Mouse (Mus musculus) left cerebral cortex, adult 8-10 months (tissue): ENCODE results near the gene Atat1. TPM values are rescaled to one million over a fixed set of nuclear protein-coding genes. Genes with fewer than 3 reads are reported as not detected.
"Not testable (repeated sequence)": the region's sequence is repeated elsewhere in the genome, so short reads cannot be mapped to it uniquely, and the experiment has no call there.

Experiments
- DNase-seq, 2 experiments: peaks; one replicate each; pipeline ENCODE4 v3.0.0; 2022; ENCODE audit warnings: low spot score in 2 of 2
- total RNA-seq, 4 experiments: library from RNA; stranded (reverse); gene quantifications; 2 replicates each; pipeline ENCODE4 v1.2.4; 2022

Atat1 gene
- 10 to 100 TPM; 52.5 to 57.0 (median 53.1) TPM for total RNA-seq

DNA sequence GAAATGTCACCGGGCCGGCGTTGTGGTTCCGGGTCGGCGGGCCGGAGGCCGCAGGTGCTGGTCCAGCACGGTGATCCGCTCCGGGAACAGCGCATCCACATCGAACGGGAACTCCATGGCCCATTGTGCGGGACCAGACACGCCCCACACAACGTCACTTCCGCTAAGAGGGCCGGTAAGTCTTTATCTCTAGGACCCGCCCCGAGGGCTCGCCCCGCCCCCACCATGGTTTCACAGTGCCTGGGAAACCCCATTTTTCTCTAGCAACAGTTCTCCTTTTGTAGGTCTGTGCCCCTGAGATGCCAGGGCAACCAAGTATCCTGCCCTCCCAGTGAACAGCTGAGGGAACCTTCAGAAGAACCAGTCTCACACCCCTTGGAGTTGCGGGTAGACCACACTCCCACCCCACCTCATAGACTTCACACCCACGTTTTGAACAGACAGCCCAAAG is at the start of gene Atat1:
Gene Atat1, minus strand, starts transcription at position 157 of the 451 bp plus-strand sequence.
- peak; percentile 88 to 93 for DNase-seq

DNA sequence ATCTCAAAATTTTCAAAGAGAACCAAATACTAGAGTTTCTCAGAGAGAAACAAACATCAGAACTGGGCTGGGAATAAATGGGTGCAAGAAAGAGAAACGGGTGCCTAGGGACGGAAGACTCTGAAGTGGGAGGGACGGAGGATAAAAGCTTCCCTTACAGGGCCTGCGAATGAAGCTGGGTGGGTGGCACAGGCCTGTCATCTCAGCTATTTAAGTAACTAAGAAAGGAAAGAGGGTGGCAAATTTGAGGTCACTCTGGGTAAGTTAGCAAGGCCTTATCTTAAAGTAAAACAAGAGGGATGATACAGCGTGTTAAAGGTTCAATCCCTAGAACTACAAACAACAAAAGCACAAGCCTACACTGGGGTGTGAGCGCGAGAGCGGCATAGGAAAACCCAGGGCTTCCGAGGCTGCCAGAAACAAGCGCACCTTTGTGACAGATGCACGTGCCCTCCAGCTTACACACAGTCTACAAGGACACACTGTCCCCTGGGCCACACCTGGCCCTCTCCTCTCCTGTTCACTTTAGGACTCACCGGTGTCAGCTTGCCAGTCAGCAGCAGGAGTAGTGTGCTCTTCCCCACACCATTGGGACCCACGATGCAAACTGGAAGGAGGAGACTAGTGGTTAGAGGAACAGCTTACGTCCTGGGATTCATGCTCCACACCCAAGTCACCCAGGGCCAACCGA is 48.8 kb upstream of the Atat1 start:
- no peak for DNase-seq

DNA sequence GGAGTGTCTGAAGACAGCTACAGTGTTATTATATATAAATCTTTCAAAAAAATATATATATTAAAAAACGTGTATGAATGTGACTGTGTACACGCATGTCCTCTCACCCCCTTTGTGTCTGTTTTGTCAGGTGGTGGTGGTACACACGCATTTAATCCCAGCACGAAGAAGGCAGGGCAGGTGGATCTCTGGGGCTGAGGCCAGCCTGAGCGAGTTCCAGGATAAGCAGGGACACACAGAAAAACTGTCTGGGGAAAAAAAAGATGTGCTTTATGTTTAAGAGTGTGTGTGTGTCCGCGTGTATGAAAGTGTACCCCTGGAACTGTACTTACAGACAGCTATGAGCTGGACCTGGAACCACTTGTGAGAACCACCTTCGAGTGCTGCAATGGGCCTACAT is 44.8 kb upstream of the Atat1 start:
- no peak for DNase-seq

DNA sequence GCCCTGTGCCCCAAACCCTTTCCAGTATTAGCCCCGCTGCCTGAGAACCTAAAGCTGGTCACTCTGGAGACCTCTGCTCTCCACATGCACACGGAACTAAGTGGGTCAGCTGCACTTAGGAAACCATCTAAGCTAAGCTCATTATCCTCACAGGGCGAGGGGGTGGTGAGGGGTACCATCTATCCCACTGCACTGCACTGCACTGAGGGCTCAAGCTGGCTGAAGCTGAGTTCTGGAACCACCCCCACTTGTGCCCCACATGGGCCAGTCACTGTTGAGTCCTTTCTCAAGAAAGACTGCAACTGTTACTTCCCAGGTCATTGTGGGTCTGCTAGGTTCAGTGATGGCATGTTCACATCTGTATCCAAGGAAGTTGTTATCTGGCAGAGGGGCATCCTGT is 42.7 kb upstream of the Atat1 start:
- DNase-seq, result not testable (repeated sequence)

DNA sequence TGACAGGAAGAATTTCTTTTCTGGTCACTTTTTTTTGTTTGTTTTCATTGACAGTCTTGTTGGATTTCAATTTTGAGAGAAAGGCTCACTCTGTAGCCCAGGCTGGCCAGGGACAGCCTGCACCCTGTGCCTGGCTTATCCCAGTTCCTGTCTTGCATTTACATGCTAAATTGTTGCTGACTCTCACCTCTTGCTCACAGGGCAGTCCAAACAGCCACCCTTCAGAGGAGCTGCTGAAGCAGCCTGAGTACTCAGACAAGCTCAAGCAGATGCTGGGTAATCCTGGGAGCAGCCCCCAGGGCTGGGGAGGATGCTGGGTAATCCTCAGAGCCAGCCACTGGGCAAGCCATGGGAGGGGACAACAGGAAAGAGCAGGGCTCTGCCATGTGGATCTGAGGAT is 41.1 kb upstream of the Atat1 start:
- DNase-seq, result not testable (repeated sequence)

DNA sequence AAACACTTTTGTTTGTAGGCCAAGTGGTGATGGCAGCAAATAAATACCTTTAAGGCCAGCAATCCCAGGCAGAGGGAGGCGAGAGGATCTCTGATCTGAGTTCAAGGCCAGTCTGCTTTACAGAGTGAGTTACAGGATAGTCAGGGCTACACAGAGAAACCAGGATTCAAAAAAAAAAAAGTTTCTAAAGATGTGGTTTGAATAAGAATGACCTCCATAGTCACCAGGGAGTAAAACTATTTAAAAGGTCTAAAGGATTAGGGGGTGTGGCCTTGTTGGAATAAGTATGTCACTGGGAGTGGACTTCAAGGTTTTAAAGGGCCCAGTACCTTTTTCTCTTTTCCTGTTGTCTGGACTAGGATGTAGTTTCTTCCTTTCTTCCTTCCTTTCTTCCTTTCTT is 30.1 kb upstream of the Atat1 start:
- DNase-seq, result no peak

DNA sequence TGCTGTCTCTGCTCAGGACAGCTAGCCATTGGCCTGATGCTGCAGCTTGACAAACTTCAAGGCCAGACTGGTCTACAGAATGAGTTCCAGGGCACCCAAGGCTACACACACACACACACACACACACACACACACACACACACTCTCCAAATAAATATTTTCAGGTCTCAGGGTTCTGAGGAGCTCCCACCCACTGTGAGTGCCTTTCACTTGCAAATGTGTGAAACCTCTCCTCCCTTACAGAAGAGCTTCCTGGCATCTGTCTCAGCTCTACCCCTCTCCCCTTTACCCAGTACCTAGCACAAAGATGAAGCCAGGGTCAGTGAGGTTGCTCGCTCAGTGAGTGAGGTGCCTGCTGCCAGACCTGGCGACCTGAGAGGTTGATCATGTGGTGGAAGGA is 29.2 kb upstream of the Atat1 start:
- no peak for DNase-seq

DNA sequence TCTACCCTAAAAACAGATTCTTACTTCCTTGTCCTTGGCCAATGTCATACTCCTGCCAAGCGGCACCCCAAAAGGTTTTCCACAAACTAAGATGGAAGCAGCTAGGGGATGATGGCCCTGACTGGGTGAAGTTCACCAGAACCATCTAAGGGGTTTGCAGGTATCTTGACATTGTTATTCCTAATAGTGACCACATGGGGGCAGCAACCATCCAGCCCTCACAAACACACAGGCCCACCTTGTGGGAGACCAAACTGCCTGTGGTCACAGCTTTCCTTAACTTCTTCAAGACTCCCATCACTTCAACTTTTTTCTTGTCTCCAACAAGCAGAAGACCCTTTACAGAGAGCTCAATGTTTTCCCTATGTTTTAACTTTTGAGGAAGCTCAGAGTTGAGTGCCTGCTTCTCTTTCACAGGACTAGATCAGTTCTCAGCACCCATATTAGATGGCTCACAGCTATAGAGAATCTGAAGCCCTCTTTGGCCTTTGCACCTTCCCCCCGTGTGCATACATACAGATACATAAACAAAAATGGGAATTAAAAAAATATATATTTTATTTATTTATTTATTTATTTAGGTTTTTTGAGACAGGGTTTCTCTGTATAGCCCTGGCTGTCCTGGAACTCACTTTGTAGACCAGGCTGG is 27.9 kb upstream of the Atat1 start:
- no peak for DNase-seq

DNA sequence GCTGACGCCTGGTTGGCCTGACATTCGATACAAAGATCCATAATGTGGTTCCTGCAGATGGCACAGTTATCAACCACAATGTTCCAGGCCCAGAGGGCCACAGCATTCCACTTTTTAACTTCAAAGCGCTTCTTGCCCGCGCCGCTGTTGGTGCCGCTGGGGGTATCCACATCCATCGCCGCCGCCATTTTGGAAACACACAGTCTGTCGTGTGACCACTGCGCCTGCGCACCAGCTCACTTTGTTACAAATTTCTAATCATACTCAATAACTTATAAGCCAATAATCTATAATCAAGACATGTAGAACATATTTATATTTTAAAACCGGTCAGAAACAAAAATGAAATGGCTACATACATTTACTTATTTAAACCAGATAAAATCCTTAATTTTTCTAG is 25.9 kb upstream of the Atat1 start:
- DNase-seq, result not testable (repeated sequence)

DNA sequence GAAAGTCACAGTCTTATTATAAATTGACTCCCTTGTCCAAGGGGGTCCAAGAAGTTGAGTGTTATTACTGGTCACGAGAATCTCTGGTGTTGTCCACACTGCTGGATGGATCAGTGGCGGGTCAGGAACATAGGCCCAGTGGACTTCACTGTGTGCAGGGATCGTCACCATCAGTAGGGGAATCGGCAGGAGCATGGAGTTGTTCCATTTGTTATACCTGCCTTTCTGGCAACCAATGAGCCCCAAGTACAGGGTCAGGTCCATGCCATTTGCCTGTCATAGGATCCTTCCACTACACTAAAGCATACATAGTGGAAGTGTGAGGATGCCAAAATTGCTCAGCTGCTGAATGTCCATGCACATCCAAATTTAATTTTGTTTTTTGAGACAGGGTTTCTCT is 22.7 kb upstream of the Atat1 start:
- no peak for DNase-seq

DNA sequence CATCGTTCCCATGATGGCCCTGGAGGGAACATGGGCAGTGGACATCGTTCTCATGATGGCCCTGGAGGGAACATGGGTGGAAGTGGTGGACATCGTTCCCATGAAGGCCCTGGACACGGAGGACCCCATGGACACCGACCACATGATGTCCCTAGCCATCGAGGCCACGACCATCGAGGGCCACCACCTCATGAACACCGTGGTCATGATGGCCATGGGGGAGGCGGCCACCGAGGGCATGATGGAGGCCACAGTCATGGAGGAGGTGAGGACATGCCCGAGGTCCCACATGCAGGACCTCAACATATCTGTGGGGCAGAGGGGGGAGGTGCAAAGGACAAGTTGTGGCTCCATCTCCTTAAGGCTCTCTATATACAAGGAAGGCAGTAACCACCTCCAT is 20.8 kb upstream of the Atat1 start:
- DNase-seq, result no peak

DNA sequence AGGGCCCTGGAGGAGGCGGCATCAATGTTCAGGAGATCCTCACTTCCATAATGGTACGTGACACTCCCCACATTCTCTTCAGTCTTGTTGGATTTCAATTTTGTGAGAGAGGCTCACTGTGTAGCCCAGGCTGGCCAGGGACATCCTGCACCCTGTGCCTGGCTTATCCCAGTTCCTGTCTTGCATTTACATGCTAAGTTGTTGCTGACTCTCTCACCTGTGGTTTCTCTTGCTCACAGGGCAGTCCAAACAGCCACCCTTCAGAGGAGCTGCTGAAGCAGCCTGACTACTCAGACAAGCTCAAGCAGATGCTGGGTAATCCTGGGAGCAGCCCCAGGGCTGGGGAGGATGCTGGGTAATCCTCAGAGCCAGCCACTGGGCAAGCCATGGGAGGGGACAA is 19.7 kb upstream of the Atat1 start:
- DNase-seq, result no peak

DNA sequence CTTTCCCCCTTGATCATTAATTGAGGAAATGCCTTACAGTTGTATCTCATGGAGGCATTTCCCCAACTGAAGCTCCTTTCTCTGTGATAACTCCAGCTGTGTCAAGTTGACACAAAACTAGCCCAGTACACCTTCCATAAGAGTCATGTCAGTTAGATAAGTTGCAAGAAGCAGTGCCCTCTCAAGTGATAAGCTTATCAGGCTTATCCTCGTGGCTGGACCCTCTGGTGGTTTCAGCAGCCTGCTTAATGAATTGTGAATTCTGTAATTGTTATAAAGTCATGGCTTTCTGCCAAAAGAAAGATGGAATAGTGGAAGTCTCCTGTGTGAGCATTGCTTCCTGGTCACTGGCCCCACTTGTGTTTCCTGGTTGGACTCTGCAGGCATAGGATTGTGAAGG is 17.6 kb upstream of the Atat1 start:
- DNase-seq, result no peak

DNA sequence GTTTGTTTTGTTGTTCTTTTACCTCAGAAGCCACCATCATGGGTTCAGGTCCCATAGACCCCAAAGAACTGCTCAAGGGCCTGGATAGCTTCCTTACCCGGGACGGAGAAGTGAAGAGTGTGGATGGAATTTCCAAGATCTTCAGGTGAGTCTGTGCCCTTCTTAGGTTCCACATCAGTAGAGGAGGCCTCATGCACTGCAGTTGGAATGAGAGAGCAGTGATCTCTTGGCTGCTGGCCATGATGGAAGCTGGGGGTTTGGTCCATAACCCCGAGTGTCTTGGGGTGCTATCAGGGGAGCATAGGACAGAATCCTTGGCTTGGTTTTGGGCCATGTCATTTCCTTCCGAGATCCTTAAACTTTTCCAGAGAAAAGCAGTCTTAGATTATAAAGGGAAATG is 13.4 kb upstream of the Atat1 start:
- DNase-seq, result no peak

DNA sequence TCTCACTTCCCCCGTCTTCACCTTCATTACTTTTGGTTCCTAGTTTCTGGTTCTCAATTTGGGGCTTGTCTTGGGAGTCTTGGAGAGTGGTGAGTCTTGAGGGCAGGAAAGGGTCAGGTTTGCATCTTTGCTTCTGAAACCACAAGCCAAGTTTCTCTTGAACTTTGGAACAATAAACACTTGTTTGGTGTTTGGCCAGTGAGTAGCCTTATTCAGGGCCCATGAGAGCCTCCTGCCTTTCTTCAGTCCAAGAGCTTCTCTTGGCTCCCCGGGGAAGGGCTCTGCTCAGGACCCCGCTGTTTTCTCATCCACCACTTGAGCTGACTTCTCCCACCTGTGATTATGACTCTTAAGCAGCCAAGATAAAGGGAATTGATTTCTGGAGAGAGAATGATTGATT is 12.7 kb upstream of the Atat1 start:
- no peak for DNase-seq

DNA sequence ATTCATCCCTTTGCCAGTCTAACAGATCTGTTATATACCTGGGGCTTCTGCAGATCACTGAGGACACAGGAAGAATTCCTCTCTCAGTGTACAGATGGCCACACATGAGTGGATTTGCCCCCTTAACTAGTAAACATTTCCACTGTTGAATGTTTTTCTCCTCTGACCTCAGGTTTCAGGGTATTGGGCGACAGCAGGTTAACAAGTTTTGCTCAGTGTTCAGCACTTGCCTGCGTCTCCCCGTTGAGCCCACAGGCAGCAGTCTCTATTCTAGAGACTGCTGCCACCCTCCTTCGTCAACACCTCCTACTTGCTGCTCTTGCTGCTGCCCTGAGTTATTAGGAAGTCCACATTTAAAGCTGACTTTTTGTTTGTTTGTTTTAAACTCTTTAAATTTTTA is 11.8 kb upstream of the Atat1 start:
- no peak for DNase-seq

DNA sequence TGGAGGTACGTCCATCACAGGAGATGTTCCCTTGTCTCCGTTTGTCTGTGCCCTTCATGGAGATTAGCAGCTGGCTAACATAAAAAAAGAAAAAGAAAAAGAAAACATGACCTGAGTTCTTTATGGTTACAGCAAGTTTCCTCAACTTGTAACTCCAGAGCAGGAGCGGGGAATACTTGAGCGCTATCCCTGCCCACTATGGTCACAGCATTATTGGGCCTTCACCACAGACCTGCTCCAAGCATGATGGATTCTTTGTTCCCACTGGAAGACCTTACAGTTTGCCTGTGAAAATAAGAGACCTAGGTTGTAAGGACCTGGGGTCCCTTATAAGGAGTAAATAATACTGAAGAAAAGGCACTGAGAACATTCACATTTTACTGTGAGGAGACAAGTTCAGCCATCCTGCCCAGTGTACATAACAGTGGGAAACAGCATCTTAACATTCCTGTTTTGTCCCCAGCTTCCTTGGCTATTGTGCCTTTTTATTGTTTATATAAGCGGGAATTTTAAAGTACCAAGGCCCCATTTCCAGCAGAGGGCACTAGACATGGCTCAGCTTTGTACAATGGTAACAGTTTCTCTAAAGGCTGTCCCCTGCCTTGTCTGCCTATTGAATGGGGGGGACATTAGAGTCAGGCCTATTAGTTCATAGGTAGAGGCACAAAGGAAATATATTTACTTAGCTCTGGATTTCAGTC is 11.1 kb upstream of the Atat1 start:
- DNase-seq, result no peak

DNA sequence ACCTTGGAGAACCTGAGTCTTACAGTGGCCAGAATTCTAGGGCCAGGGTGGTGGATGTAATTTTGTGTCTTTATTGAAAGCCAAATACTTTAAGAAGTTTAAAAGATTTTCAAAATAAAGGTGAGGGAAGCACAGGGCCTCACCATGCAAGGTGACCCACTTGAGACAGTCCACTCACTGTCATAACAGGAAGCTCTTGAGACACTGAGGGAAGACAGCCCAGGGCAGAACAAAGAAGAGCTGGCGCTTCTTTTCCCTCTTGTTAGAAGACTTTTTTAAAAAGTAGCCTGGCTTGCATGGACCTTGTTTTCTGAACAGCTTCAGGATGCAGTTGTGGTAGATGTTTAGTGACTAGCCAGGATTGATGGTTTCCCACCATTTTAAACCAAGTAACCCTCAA is 10.5 kb upstream of the Atat1 start:
- DNase-seq, result no peak

DNA sequence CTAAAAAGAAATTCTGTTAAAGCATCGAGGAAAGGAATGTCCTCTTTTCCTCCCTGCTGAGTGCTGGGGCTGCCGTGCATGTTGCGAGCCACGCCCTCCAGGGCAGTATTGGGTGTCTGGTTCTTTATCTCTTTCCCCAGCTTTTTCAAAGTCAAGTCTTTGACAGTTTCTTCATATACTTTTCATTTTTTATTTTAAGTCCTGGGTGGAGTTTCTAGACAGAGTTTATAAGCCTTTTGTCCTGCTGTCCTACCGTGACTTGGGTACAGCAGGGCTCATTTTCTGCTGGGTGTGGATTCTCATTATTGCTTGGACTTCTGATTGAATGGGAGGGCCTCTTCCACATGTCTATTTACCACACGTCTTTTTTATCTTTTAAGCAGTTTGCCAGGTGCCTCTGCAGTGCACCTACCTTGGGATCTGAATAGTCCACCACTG is 10.0 kb upstream of the Atat1 start:
- DNase-seq, result no peak

DNA sequence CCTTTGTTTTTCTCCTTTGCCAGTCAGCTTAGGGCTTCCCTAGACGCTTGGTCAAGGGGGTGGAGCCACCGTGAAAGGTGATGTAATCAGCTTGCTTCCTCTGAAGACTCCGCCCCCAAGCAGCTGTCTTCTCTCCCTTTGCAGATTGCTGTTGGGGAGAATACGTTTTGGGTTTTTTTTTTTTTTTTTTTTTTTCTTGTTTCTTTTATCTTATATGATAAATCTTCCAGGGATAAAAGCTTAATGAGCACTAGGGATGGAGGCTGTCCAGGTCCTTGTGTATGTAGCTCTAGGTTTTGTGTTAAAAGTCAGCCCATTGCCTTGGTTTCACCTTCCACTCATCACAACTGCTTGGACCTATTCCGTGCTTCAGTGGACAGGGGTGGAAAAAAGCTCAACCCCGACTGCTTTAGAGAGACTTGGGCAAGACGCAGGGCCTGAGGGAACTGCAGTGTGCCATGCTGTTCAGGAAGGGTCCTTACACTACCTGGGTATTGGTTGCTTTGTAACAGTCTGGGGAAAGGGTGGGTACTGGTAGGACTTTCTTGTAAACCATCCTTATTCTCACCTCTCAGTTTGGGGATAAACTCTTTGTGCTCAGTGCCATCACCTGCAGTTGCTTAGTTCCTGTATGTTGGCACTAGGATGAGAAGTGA is 9.3 kb upstream of the Atat1 start:
- DNase-seq, result peak; percentile 73 to 96

DNA sequence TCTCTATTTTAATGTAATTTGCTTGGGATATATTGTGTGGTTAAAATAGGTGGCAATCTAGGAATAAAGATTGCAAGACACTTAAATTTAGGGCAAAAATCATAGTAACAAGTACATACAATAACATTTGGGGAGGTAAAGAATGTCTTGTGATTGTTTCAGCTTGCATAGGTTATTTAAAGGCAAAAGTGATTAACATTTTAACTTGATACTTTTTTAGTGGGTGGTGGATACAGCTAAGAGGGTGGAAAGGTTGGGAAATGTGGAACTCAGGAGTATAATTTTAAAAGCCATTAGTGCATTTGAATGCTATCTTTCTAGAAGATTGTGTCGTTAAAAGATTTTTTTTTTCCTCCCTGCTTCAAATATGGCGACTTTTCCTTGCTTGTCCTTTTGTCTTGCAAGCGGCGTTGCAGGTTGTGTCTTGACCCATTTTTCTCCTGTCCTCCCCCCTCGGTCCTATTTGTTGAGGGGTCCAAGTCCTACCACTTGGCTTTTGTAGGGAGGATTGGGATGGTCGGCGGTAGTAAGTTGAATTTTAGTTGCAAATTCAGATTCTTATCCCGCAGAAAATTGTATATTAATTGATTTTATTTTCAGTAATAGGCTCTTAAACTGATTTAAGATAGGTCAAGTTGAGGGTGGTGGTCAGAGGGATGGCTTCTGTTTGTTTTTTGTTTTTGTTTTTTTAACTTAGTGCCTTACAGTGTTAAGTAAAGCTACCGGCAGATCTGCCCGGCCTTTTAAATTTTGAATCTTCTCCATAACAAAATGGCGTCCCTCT is 8.6 kb upstream of the Atat1 start:
- DNase-seq, result no peak
